Mouse (Mus musculus): ENCODE measurements around the gene Ak3.
"Not testable (repeated sequence)": the region's sequence is repeated elsewhere in the genome, so short reads cannot be mapped to it uniquely, and the experiment has no call there.

The Ak3 gene

GRCm38 (mm10) chr19:29042647-29043046, 5.1 kb downstream of the Ak3 start:
- DNase-seq (ENCODE audit: low spot score): no peak

DNA sequence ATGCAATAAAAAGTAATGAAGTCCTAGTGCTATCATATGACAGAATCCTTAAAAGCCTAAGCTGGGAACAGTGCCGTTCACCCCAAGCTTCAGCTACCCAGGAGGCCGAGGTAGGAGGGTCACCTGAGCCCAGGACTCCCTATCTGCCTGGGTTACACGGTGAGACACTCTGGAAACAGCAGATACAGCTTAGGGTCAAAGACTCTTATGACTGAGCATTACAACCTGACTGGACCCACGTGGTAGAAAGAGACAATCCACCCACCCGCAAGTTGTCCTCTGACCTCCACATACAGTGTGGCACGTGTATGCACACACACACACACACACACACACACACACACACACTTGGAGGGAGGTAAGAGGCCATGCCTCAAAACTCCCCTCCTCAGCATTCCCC, 5.6 kb downstream of the Ak3 start:
- no peak for DNase-seq (ENCODE audit: low spot score)

GRCm38 (mm10) chr19:29040206-29040605, 7.6 kb downstream of the Ak3 start:
- DNase-seq (ENCODE audit: low spot score): no peak

- DNase-seq (ENCODE audit: low spot score): no peak
Measured at GRCm38 (mm10) chr19:29039334-29039733, 8.4 kb downstream of the Ak3 start.

- DNase-seq (ENCODE audit: low spot score): no peak
Measured at GRCm38 (mm10) chr19:29037541-29037940, 10.2 kb downstream of the Ak3 start.

GRCm38 (mm10) chr19:29037026-29037425, 10.7 kb downstream of the Ak3 start:
- DNase-seq (ENCODE audit: low spot score): no peak

DNA sequence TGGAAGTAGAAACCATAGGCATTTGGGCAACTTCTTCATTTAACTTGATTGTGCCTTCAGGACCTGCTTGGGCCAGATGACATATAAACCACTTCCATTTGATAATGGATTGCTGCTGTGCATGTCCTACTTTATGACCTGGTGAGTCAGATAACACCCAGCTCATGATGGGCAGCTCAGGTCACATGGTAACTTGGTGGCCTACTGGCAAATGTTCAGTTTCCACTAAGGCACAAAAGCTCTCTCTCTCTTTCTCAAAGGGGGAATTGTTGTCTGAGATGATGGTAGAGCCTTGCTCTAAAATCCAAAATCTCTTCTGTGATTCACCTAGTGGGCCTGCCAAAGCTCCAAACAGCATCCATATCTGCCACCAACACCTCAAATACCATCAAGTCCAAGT, 15.1 kb downstream of the Ak3 start:
- no peak for DNase-seq (ENCODE audit: low spot score)

DNA sequence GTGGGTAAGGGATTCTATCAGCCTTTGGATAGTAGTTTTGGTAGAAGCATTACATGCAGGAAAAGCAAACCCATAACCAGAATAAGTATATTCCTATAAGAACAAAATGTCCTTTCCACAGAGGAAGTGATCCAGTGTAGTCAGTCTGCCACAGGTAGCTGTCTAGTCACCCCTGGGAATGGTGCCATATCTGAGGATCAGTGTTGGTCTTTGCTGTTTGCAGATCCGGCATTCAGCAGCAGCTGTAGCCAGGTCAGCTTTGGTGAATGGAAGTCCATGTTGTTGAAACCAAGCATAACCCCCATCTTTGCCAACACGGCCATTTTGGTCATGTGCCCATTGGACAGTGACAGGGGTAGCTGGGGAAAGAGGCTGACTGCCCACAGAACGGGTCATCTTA, 16.0 kb downstream of the Ak3 start:
- DNase-seq (ENCODE audit: low spot score): no peak

GRCm38 (mm10) chr19:29024391-29024947, 23.3 kb downstream of the Ak3 start:
- DNase-seq (ENCODE audit: low spot score): peak; percentile 74

DNA sequence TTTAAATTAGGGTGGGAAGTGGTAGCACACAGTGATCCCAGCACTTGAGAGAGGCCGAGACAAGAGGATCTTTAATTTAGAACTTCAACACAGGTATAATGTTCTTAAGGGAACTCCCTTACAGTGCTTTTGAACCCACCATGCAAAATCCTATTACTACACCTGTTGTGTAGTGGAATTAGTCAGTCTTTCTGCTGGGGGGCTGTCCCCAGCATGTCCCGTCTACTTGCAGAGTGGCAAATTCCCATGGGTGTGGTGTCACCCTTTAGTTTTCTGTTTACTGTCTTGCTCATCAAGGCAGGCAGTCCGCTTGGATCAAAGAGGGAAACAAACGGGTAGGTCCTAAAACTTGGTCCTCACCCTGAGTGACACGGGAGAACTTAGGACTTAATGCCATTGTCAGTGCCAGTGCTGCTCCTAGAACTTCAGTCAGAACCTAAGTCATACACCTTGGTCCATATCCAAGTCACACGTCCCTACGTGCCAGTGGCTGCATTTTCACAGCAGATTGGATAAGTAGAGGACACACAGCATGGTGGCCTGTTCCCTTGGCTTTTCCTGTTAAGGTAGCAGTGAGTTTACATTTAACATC, 25.9 kb downstream of the Ak3 start:
- DNase-seq (ENCODE audit: low spot score): no peak

GRCm38 (mm10) chr19:29019647-29020046, 28.1 kb downstream of the Ak3 start:
- DNase-seq (ENCODE audit: low spot score): no peak

GRCm38 (mm10) chr19:29016786-29017185, 31.0 kb downstream of the Ak3 start:
- DNase-seq (ENCODE audit: low spot score): no peak

- no peak for DNase-seq (ENCODE audit: low spot score)
Measured at GRCm38 (mm10) chr19:29016204-29016765, 31.5 kb downstream of the Ak3 start.

DNA sequence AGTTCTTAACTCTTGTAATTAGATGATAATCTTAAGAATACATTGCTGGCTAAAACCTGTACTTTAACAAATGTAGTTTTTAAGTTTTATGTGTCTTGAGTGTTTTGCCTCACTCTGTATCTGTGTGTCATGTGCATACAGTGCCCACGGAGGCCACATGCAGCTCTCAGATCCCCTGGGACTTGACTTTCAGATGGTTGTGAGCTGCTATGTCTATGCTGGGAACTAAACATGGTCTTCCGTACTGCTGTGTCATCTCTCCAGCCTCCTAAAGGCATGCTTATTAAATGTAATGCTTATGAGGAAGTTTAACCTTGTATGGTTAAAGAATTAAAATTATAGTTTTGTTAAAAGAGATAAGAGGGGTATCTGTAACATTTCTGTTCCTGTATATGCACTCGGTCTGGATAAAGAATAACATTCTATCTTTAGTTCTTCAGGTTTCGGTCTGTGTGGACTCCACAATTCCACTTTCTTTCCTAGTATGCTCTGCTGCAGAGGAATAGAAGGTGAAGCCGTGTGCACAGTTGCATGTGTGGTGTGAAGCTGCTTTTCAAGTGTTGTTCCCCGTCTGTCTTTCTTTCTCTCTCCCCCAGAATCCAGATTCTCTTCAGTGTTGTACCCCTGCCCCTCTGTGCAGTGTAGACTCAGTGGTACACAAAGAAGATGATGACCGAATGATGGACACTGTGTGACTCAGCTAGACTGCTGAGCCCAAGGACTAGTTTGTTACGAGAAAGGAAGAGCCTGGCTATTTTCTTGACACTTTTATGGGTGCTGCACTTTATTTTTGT, 32.2 kb downstream of the Ak3 start:
- no peak for DNase-seq (ENCODE audit: low spot score)

DNA sequence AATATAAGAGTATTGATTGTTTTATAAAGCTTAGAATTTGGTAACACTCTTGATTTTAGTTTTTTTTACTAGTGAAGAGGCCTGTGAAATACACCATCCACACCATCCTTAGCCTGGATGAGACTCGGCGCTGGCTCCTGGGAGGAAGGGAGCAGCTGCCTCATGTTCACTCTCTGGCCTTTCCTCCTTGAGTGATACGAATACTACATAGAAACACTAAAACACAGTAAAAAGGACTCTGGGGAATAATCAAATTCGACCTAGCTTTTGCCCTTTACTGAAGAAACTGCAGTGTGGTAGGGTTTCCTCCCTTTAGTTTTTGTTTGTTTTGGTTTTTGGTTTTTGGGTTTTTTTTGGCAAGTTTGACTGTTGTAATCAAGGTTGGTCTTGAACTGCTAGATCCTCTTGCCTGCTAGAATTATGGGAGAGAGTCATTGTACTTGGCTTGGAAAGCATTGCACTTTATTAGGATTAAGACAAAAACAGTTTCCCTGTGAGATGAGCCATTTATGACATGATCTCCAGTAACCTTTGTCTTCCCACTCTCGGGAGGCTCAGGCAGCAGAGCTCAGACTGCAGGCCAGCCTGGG, 33.2 kb downstream of the Ak3 start:
- DNase-seq (ENCODE audit: low spot score): no peak

- DNase-seq (ENCODE audit: low spot score): peak; percentile 41
Measured at GRCm38 (mm10) chr19:29011355-29011990, 36.3 kb downstream of the Ak3 start.

DNA sequence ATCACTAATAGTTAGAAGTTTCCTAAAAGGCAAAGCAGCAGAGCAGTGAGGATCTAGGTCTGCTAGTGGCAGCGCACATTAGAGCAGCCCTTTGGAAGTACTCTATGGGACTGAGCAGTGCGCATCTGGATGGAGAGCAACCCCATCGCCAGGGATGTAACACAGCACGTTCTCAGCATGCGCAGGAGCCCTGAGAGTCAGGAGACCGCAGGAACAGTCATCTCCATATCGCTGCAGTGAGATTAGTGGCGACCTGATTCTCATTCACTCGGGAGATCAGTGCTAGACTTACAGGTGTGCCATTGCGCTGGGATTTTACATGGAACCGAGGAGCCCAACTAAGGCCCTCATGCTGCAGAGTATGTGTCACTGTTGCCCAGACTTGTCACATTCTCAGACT, 38.7 kb downstream of the Ak3 start:
- no peak for DNase-seq (ENCODE audit: low spot score)

GRCm38 (mm10) chr19:29008069-29008706, 39.6 kb downstream of the Ak3 start:
- no peak for DNase-seq (ENCODE audit: low spot score)

DNA sequence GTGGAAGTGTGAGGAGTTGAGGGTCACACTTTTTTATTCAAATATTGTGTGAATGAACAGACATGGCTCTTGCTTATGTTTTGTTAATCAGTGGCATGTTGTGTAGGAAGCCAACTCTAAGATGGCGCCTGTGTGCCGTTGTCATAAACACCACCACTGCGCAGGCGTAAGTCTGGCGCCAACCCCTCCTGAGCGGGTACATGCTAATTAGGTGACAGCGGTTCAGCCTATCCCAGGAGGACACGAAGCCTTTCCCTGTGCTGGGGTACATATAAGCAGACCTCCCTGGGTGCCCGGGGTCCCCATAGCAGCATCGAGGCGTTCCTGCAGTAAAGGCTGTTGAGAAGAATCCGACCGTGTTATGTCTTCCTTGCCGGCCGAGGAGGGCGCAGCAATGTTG, 47.4 kb downstream of the Ak3 start:
- DNase-seq (ENCODE audit: low spot score): not testable (repeated sequence)

DNA sequence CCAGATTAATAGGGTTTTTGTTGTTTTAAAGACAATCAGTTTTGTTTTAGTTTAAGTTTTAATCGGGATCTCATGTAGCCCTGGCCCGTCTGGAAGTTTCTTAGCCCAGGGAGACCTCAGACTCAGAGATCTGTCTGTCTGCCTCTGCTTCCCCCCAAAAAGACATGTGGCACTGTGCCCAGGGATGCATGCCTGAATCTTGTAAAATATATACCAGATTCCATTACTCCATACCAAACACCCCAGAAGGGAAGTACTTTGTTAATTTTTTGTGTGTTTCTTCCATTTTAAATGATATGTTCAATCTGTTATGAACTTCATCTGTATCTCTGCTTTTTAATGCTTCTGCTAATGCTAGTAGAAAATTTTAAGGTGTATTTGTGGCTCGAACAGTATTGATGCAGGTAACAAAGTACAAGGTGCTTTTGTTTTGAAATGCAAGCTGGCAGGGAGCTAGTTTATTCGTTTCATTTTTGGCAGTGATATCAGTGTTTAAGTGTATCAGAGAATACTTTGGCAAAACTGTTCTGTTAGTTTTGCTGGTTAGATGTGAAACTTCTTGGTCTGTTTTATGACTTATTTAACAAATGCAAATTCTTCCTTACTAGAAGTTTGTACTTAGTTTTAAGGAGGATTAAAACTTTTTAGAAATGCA, 49.7 kb downstream of the Ak3 start:
- no peak for DNase-seq (ENCODE audit: low spot score)

DNA sequence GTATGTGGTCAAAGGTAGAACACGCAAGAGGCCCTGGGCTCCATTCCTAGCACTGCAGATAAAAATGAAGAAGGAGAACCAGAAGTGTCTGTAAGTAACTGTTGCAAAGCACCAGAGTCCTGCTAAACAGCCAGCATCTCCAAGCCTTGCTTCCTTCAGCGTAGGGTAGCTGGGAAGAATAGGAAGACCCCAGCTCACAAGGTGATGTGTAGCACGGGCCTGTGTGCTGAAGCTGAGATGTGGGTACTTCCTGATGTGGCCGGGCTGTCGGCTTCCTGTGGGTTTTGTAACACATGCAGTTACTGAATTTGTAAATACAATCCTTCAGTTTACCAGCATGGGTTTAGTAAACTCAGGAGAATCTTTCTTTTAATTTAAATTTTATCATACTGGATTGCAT, 52.4 kb downstream of the Ak3 start:
- no peak for DNase-seq (ENCODE audit: low spot score)

Measured in layer of hippocampus, adult 11-12 months (tissue).